Mouse (Mus musculus) ES-Bruce4 (cell line): Measurements from ENCODE around the gene Tha1. TPM values are rescaled to one million over a fixed set of nuclear protein-coding genes. Genes with fewer than 3 reads are reported as not detected.

Source experiments
- H3K27ac ChIP-seq: 2 replicates; pipeline ENCODE4 v1.5.1; 2012; ENCODE audit warnings: low read length, inconsistent platforms; ENCODE audit not compliant: insufficient read depth
- H3K27me3 ChIP-seq: 2 replicates; pipeline ENCODE4 v1.6.1; 2012; ENCODE audit warnings: mild to moderate bottlenecking, low read length, inconsistent platforms; ENCODE audit not compliant: control insufficient read depth, poor library complexity, insufficient read depth, severe bottlenecking
- H3K36me3 ChIP-seq: 2 replicates; pipeline ENCODE4 v1.6.1; 2012; ENCODE audit warnings: inconsistent platforms, mild to moderate bottlenecking, low read length, moderate library complexity; ENCODE audit not compliant: control insufficient read depth, poor library complexity, insufficient read depth, severe bottlenecking
- H3K4me1 ChIP-seq: one replicate; pipeline ENCODE4 v1.8.1; 2011; ENCODE audit warnings: low read length; ENCODE audit not compliant: control insufficient read depth, insufficient read depth
- H3K4me3 ChIP-seq: 2 replicates; pipeline ENCODE4 v1.5.1; 2011; ENCODE audit warnings: low read depth, mild to moderate bottlenecking, low read length
- H3K9ac ChIP-seq: 2 replicates; pipeline ENCODE4 v1.6.1; 2012; ENCODE audit warnings: low read depth, mild to moderate bottlenecking, inconsistent platforms; ENCODE audit not compliant: poor library complexity, severe bottlenecking
- H3K9me3 ChIP-seq: replicated peaks from 2 replicates; pipeline ENCODE4 v1.6.1; 2012; ENCODE audit warnings: mild to moderate bottlenecking, low read length, inconsistent platforms; ENCODE audit not compliant: control insufficient read depth, poor library complexity, insufficient read depth, severe bottlenecking
- CTCF ChIP-seq: IDR thresholded peaks from one replicate; pipeline ENCODE4 v1.8.1; 2011; ENCODE audit warnings: low read depth, low read length
- EP300 ChIP-seq: IDR thresholded peaks from 2 replicates; pipeline ENCODE4 v1.6.1; 2011; ENCODE audit warnings: low read depth, low read length; ENCODE audit not compliant: insufficient read depth
- POLR2A ChIP-seq: IDR thresholded peaks from one replicate; pipeline ENCODE4 v1.8.1; 2011; ENCODE audit warnings: low read length; ENCODE audit not compliant: insufficient read depth
- polyA plus RNA-seq: library from polyadenylated mRNA; stranded (reverse); fragments of >200 nt; gene quantifications from 2 replicates; pipeline ENCODE4 v1.2.4, GENCODE M21; 2011; ENCODE audit warnings: low read depth; ENCODE audit not compliant: missing spikeins, insufficient read depth, insufficient read length

Tha1 gene
- polyA plus RNA-seq, 1 experiment, result 1.1 TPM

GRCm38 (mm10) chr11:117832086-117832969, 41.0 kb downstream of the Tha1 start:
- Histone ChIP-seq H3K4me3 (peak overlapping the region; percentile 84), H3K9me3 (no peaks in the 10 kb centered on the region), H3K4me1 (no peaks in the 10 kb centered on the region), H3K9ac (no peak overlapping the region), H3K36me3 (no peaks in the 10 kb centered on the region), H3K27me3 (no peaks in the 10 kb centered on the region), H3K27ac (no peak overlapping the region)
- TF ChIP-seq EP300 (0 out of 2 replicates have a peak, but pooled peaks have one; percentile 23), CTCF (peak; percentile 82), POLR2A (no peak)

DNA sequence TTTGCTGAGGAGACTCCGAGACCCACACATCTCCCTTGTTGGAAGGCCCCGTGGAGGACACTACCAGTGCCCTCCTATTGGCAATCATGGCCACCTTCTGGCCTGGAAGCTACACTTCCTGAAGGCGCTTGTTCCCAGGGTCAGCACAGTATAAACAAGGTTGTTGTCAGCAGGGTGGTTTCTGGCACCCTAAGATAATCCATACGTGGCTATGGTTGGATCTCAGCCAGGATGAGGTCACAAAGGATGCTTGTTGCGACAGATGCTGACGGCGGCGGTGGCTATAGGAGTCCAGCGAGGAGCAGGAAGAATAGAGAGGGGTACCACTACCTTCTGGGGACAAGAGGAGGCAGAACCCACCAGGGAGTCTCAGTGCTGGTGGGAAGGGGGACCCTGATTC, 42.9 kb downstream of the Tha1 start:
- Histone ChIP-seq H3K27ac (no peak overlapping the region), H3K36me3 (no peaks in the 10 kb centered on the region), H3K9ac (no peak overlapping the region), H3K4me1 (no peaks in the 10 kb centered on the region), H3K27me3 (no peaks in the 10 kb centered on the region), H3K9me3 (no peaks in the 10 kb centered on the region), H3K4me3 (no peak overlapping the region)
- TF ChIP-seq POLR2A (no peak), CTCF (no peak), EP300 (no peak)

DNA sequence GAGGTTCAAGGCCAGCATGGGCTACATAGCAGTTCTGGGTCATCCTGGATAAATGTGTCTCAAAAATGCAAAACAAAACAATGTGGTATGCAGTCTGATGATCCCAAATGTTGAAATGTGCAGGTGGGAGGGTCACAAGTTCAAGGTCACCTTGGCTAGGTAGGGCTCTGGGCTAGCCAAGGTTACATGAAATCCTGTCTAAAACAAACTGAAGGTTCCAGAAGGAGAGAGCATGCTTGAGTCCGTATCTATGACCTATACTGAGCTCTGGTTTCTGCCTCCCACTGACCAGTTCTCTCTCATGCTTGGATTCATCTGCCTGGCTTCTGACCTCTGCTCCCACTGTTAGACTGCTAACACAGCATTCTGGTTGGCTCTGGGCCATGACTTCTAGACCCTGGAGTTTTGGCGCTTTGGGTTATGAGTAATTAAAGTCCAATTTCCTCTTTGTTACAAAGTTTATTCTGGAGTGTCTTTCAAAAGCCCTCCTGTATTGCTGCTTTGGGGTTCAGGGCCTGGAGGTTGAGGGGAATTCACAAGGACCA, 43.5 kb downstream of the Tha1 start:
- H3K27ac ChIP-seq, result no peak overlapping the region
- H3K9ac ChIP-seq, result no peak overlapping the region
- no peak overlapping the region for H3K4me3 ChIP-seq
- no peaks in the 10 kb centered on the region for H3K27me3 ChIP-seq
- no peaks in the 10 kb centered on the region for H3K36me3 ChIP-seq
- H3K9me3 ChIP-seq, result no peaks in the 10 kb centered on the region
- TF ChIP-seq CTCF (no peak), EP300 (no peak), POLR2A (no peak)
- no peaks in the 10 kb centered on the region for H3K4me1 ChIP-seq

- Histone ChIP-seq H3K27ac (no peak overlapping the region), H3K36me3 (no peaks in the 10 kb centered on the region), H3K27me3 (no peaks in the 10 kb centered on the region), H3K9me3 (no peaks in the 10 kb centered on the region), H3K9ac (no peak overlapping the region), H3K4me3 (no peak overlapping the region), H3K4me1 (no peaks in the 10 kb centered on the region)
- no peak for TF ChIP-seq CTCF
- no peak for TF ChIP-seq EP300
- no peak for TF ChIP-seq POLR2A
These were observed 44.2 kb downstream of the Tha1 start for GRCm38 (mm10) chr11:117828888-117829604.

DNA sequence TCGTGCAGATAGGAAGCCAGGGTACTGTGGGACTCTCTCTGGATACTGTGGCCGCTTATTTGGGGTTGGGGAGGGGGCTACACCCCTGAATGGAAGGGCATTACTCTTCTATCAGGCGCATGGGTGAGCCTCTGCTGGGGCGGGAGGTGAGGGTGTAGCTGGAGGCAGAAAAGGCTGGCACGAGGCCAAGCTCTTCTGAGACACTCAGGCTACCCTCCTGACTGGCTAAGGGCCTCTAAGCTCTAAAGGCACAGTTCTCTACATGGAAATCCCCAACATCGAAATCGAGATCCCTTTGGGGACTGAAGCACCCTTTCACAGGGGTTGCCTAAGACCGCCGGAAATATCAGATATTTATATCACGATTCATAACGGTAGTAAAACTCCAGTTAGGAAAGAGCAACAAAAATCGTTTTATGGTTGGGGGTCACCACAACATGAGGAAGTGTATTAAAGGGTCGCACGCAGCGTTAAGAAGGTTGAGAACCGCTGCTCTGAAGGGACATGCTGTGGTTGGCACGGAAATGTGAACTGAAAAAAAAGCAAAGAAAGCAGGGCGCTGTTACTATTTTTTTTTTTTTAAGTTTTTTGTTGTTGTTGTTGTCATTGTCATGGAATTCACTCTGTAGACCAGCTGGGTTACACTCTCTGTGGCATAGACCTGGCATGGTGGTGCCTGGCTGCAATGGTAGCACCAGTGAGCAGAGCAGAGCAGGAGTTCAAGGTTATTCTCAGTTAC, 45.0 kb downstream of the Tha1 start:
- H3K9me3 ChIP-seq, result no peaks in the 10 kb centered on the region
- TF ChIP-seq CTCF (no peak), POLR2A (no peak), EP300 (no peak)
- H3K27me3 ChIP-seq, result no peaks in the 10 kb centered on the region
- H3K36me3 ChIP-seq, result 0 out of 2 replicates have a peak, but pooled peaks cover 3% of the 10 kb centered on the region
- peaks cover 2% of the 10 kb centered on the region for H3K4me1 ChIP-seq
- H3K9ac ChIP-seq, result no peak overlapping the region
- no peak overlapping the region for H3K4me3 ChIP-seq
- H3K27ac ChIP-seq, result no peak overlapping the region

DNA sequence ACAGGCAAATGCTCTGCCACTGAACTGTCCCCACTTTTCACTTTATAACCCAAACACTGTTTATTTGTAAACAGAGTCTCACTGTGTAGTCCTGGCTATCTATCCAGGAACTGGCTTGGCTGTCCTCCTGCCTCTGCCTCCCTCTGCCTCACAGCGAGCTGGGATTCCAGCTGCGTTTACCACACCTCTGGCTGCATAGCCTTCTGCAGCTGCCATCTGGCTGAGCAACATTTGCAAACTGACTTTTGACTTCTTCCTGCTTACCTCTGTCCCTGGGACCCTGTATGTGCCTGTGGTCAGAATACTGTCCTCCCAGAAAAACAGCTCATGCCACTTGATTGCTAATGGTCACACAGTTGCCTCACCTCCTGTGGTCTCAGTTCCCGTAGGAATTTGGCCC, 45.9 kb downstream of the Tha1 start:
- Histone ChIP-seq H3K9ac (no peak overlapping the region), H3K9me3 (no peaks in the 10 kb centered on the region), H3K27ac (no peak overlapping the region), H3K36me3 (peaks cover 10% of the 10 kb centered on the region; the same call in 1 of the 2 replicates), H3K4me1 (peaks cover 2% of the 10 kb centered on the region), H3K27me3 (no peaks in the 10 kb centered on the region), H3K4me3 (no peak overlapping the region)
- TF ChIP-seq EP300, result no peak
